Mouse (Mus musculus): Measurements from ENCODE around the gene Lzts2.
"Not testable (repeated sequence)": the region's sequence is repeated elsewhere in the genome, so short reads cannot be mapped to it uniquely, and the experiment has no call there.

The Lzts2 gene

DNA sequence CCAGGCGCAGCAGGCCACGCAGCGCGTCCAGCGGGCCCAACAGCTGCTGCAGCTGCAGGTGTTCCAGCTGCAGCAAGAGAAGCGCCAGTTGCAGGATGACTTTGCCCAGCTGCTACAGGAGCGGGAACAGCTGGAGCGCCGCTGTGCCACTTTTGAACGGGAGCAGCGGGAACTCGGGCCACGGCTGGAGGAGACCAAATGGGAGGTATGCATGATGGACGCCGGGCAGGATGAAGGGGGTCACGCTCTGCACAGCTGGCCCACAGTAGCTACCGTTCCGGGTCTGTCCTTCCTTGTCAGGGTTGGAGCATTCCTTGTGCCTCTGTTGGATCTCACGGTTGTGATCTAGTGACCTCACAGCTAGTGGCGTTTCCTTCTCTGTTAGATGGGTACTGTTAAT is 10.6 kb downstream of the Lzts2 start:
- intact Hi-C loops (cut with DNase I), result no loop called here

DNA sequence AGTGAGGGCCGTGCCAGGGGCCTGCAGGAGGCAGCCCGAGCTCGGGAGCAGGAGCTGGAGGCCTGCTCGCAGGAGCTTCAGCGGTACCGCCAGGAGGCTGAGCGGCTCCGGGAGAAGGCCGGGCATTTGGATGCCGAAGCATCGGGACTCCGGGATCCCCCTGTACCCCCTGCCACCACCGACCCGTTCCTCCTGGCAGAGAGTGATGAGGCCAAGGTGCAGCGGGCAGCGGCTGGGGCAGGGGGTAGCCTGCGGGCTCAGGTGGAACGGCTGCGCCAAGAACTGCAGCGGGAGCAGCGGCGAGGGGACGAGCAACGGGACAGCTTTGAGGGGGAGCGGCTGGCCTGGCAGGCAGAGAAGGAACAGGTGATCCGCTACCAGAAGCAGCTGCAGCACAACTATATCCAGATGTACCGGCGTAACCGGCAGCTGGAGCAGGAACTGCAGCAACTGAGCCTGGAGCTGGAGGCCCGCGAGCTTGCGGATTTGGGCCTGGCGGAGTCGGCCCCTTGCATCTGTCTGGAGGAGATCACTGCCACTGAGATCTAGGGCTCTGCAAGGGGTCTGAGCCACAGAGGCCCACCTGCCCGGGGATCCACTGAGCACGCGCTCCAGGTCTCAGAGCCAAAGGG is 11.8 kb downstream of the Lzts2 start:
- intact Hi-C loops (cut with DNase I), result no loop called here

GRCm38 (mm10) chr19:45026958-45027670 is 12.9 kb downstream of the Lzts2 start:
- intact Hi-C loops (cut with DNase I), result no loop called here

GRCm38 (mm10) chr19:45027848-45028247 is 13.6 kb downstream of the Lzts2 start:
- intact Hi-C loops (cut with DNase I), result no loop called here

DNA sequence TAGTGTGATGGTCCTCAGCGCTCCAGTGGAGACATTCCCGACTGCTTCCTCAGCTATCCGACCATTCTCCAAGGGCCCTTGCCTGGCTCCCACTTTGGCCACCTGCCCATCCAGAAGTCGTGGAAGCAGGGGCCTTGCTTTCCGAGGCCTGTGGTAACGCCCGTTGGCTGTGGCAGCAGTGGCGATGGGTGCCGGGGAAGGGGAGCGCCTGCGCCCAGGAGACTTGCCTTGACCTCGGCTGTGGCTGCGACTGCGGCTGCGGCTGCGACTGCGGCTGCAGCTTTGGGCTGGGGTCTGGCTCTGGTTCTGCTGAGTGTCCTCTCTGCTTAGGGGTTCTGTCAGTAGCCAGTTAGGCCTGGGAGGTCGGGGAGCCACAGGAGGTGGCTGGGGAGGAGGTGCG is 14.5 kb downstream of the Lzts2 start:
- intact Hi-C loops (cut with DNase I), result no loop called here

DNA sequence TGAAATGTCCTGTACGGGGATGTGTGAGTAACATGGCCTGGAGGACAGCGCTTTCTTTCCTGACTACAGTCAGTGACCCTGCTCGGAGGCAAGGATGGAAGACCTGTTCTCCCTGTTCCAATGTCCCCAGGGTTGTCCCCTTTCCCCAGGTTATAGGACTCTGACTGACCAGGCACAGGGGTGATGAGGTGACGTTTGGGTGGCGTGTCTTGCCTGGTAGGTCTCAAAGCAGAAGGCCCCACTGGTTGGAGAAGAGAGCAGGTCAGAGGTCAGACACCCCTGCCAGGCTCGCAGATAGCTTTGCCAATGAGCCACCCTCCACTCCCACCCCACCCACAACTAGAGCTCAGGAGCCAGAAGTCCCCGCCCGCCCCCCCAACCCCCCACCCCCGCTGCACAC is 15.4 kb downstream of the Lzts2 start:
- intact Hi-C loops (cut with DNase I), result no loop called here

DNA sequence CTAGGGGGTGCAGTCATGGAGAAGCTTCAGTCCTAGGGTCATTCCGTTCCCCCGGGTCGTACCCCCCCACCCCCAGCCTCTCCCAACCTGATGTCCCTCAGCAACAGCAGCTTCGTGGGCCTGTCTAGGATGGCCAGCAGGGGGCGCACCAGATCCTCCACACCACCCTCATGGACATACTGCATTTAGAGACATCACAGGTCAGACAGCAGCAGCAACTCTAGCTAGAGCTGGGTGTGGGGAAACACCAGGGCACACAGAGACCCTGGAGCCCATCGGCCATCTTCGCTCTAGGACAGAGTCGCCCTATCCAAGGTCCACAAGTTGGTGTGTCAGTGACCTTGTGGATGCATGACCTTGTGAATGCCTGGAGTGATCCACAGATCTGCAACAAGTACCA is 15.9 kb downstream of the Lzts2 start:
- intact Hi-C loops (cut with DNase I), result loop anchor here (2.0 kb wide), 1 partner anchor 17 kb away; no protein-coding TSS in a partner anchor

GRCm38 (mm10) chr19:45030746-45031693 is 16.8 kb downstream of the Lzts2 start:
- intact Hi-C loops (cut with DNase I), result loop anchor here (2.0 kb wide), 1 partner anchor 18 kb away; no protein-coding TSS in a partner anchor

- intact Hi-C loops (cut with DNase I), result loop anchor here (2.0 kb wide), 1 partner anchor 19 kb away; no protein-coding TSS in a partner anchor
These were observed 17.6 kb downstream of the Lzts2 start for GRCm38 (mm10) chr19:45031780-45032179.

DNA sequence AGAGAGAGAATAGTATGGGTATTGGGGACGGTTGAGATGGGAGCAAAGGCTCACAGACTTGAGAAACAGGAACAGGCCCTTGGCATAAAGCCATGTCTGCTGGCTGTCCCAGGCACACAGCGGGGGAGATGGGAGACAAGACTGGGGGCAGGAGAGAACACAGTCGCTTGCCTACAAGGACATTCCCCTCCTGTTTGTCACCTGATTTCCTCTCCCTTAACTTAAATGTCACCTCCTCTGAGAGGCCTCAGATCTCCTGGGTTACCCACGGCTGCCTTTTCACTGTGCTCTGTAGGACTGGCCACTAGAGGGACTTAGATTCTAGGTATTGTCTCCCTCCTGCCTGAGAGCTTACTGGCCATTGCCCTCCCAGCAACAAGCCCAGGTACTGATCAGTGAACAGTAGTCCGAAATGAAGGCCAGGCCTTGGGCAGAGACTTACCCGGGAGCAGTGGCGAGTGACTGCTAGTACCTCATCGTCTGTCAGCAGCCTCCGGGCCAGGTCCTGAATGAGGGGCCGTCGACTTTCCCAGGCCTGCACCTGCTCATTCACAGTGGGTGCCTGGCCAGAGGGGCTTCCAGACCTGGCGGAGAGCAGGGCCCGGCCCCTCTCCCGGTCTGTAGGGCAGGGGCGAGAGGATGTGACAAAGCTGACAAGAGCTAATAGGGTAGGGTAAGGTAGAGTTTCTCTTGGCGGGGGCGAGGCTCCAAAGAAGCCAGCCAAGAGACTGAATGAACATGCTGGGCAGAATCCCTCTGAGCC is 18.5 kb downstream of the Lzts2 start:
- intact Hi-C loops (cut with DNase I), result no loop called here

GRCm38 (mm10) chr19:45036867-45037266 is 22.7 kb downstream of the Lzts2 start:
- intact Hi-C loops (cut with DNase I), result no loop called here

DNA sequence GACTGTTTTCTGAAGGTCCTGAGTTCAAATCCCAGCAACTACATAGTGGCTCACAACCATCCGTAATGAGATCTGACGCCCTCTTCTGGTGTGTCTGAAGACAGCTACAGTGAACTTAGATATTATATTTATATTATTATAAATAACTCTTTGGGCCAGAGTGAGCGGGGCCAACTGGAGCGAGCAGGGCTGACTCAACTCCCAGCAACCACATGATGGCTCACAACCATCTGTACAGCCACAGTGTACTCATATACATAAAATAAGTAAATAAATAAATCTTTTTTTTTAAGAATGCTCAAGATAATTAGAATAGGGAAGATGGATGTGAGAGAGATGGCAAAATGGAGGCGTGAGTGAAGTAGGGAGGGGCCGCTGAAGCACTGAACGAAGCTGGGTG is 24.0 kb downstream of the Lzts2 start:
- intact Hi-C loops (cut with DNase I), result not testable (repeated sequence)

GRCm38 (mm10) chr19:45040214-45040613 is 26.0 kb downstream of the Lzts2 start:
- intact Hi-C loops (cut with DNase I), result loop anchor here (5.0 kb wide), 1 partner anchor 38 kb away; no protein-coding TSS in a partner anchor

GRCm38 (mm10) chr19:45044389-45044927 is 30.2 kb downstream of the Lzts2 start:
- intact Hi-C loops (cut with DNase I), result loop anchor here (5.0 kb wide), 1 partner anchor 42 kb away; no protein-coding TSS in a partner anchor

- intact Hi-C loops (cut with DNase I), result no loop called here
These were observed 31.0 kb downstream of the Lzts2 start for GRCm38 (mm10) chr19:45045236-45045635.

DNA sequence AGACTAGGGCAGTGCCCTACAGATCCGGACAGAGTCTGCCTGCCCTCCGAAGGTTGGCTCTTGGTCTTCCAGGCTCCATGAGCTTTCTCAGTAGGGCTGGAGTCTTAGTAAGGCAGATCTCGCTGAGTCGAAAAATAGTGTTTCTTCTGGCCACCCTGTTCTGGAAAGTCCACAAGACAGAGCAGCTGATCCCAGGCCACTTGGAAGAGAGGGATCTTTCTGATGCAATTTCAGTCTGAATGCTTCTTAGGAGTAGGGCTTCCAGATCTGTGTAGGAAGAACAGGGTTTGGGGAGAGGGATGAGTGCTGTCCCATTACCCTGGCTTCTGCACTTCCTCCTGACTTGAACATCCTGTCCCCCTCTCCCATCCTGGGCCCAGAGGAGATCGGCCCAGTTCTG is 31.4 kb downstream of the Lzts2 start, which contains the start of gene Pdzd7:
Gene Pdzd7 (minus strand): TSS at position 67 of the 400 bp plus-strand sequence.
- intact Hi-C loops (cut with DNase I), result no loop called here

DNA sequence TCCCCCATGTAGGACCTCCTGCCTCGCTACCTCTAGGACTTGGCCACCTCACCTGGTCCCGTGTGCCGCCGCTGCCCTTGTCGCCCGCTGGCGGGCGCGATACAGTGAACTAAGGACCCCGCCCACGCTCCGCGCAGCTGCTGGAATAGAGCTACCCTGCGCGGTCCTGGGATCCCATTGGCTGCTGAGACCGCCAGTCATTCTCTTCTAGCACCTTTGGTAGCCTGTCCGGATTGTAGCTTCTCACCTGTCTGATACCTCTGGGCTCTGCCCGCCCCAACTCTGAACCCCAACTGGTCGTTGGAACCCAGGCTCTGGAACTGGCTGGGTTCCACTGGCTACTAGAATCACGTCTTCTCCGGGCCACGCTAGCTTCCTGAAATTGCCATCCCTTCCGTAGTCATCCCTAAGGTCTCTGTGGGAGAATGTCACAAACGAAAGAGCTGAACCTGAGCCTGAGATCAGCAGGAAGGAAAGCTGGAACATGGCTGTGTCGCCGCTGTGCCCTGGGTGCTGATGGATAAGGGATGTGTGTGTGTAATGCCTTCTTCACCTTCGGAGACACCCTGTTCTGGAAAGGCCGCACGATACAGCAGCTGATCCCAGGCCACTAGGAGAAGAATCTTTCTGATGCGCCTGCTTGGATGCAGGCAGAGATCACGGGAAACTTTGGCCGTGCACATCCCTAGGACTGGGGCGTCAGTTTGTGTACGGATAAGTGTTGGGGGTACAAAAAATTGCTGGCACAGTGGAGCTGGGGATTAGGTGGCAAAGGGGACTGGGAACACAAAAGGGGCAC is 32.5 kb downstream of the Lzts2 start:
- intact Hi-C loops (cut with DNase I), result no loop called here

GRCm38 (mm10) chr19:45047417-45047934 is 33.3 kb downstream of the Lzts2 start, which contains the start of gene Sfxn3:
Gene Sfxn3 (plus strand): TSS chr19:45047503.
- intact Hi-C loops (cut with DNase I), result no loop called here

DNA sequence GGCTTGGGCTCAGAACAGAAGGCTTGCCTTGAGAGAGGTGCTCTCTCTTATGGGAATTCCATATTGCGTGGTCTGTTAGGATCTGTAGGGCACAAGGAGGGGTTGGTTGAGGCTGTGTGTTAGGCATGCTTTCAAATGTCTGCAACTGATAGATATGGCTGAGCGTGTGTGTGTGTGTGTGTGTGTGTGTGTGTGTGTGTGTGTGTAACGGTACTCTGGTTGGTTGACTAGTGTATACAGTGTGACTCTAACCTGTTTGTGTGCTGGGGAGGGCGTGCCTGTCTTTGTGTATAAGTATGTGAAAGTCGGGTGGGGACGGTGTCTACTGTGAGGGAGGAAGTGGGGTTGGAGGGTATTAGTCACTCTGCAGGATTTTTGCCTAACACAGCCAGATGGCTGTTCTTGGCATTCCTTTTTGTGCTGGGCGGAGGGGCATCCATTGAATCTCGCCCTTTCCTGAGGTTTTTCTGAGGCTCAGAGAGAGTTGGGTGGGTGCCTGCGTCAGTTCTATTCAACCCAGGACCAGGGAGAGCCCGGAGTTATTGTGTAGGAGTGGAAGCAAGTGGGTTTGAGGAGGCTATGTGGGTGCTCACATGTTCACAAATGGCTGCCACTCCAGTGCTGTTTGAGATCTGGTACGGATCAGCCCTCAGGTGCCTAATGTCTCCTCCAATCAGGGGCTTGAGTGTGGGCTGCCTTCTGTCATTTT is 33.9 kb downstream of the Lzts2 start:
- intact Hi-C loops (cut with DNase I), result no loop called here
